Mouse (Mus musculus) regulatory T cell (primary cell): ENCODE results near the gene Oxsr1.
"Not testable (repeated sequence)": the region's sequence is repeated elsewhere in the genome, so short reads cannot be mapped to it uniquely, and the experiment has no call there.

Experiments
- in situ Hi-C: fragments of 300-600 bp; cut with MboI, MseI; formaldehyde crosslinking; loops from one replicate; pipeline ENCODE4 v1.15.1; 2025; ENCODE audit warnings: high pct_unique_total_duplicates

Oxsr1 gene

DNA sequence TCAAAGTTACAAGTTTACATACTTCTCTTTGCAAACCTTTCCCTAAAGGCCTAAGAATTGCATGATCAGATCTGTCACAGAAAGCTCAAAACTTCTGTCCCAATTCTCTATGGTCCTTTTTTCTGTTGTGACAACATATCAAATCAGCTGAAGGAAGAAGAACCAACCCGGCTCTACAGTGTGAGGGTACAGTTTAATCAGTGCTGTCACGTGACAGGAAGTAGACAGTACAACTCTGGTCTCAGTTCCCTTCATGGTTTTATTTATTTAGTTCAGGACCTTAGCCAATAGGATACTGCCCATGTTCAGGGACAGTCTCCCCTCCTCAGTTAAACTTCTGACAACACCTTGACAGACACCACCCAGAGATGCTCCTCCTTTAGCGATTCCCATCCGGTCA lies 102.0 kb downstream of the Oxsr1 start:
- in situ Hi-C loops = no loop called here

DNA sequence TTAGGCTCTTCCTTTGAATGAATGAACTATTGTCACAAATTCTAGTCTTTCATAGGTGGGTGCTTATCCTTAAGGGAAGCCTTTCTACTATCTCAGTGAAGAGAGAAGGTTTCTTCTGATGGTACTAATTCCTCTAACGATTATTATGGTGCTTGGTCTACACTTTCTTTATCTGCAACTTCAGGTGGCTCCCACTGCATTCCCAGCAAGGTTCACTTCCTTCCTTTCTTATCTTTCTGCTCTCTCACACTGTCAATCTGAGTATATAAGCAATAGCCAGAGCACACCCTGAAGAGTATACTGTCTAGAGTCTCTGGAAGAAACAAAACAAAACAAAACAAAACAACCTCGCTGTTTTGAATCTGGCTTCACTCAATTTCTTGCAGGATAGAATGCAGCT lies 102.6 kb downstream of the Oxsr1 start:
- in situ Hi-C loops = no loop called here

DNA sequence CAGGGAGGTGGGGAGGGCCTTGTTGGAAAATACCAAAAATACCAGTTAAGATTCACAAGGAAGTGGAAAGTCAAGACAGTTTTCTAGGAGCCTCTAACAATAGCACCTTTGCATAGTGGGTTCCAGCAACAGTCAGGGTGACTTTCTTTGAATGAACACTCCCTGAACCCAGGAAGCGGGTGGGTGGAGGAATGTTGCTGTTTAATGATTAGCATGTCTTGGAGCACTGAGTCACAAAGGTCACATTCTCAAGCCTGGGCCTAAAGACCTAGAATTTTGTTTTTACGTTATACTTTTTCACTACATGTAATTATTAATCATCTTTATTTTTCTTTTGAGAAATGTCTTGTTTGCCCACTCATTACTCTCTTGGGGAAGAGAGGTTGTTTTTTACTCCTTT lies 106.9 kb downstream of the Oxsr1 start:
- in situ Hi-C loops = not testable (repeated sequence)

DNA sequence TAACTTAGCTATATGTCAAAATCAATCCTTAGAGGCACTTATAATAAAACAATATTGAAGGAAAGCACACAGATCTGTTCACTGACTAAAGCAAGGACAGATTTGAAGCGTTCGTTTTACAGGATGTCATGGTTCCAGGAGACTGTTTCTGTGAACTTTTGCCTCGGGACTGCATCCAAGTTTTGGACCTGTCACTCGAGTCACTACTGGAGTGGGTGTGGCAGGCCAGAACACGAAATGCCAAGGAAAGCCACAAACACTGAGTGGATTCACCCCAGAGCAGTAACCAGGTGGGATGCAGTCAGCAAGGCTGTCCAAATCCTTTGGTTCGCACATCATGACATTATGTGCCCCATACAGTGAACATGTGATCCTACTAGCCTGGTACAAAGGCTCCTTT lies 107.6 kb downstream of the Oxsr1 start:
- in situ Hi-C loops = no loop called here

DNA sequence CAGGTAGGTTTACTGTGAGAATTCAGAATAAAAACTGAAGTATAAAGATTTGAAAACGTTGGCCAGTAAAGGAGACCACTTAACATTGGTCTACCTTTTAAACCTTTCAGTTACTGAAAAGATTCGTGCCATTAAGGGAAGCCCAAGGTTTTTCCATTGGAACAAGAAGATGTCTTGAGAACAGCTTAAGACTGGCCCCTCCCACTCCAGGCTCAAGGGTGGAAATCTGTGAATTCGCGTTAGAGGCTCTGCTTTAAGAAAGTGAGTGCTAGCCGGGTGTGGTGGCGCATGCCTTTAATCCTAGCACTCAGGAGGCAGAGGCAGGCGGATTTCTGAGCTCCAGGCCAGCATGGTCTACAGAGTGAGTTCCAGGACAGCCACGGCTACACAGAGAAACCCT lies 109.2 kb downstream of the Oxsr1 start:
- in situ Hi-C loops = no loop called here

DNA sequence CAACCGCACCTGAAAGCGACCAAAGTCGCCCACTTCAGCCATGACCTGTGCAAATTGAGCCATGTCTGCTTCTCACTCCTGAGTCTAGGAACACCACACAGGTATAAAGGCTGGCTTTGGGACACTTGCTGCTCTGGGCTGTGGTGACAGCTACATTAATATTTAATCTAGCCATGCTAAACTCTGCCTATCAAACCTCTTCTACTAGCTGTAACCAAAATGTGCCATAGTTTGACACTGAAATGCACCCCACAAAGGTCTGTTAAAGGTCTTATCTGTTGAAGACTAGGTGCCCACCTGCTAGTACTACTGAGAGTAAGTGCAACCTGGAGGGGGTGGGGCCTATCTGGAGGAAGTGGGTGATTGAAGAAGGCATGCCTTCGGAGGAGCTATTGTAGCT lies 113.2 kb downstream of the Oxsr1 start, which contains the start of gene Slc22a13:
Slc22a13 (minus strand) TSS at position 101 of the 400 bp plus-strand sequence.
- in situ Hi-C loops = no loop called here

DNA sequence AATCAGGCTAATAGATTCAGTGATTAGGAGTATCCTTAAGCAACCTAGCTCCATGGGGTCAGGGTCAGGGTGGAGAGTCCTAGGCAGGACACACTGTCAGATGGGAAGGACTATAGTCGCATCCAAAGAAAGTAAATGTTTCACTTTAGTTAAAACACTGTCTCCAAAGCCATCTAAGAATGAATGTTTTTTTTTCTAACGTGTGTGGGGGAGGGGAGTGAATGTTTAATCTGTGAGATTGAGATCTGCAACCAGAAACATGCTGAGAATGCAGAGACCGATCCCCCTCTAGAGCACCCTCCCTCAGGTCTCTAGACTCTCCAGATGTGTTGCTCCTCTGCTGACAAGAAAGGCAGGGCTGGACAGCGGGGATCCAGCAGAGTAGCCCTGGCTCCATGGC lies 115.1 kb downstream of the Oxsr1 start:
- in situ Hi-C loops = no loop called here

DNA sequence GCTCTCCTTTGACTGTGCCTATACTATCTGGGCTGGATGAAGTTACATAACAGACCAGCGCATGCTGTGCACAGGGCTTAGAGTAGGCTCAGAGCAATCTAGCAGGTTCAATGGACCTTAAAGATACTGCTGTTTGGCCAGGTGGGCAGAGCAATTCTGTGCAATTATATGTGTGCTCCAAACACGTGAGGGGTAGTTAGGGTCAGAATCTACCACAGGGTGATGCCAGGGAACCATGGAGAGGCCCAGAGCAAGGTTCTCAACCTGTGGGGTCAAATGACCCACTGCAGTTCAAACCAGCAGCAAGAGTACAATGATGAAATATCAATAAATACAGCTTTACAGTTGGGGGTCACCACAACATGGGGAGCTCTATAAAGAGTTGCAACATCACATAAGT lies 115.6 kb downstream of the Oxsr1 start:
- in situ Hi-C loops = no loop called here

DNA sequence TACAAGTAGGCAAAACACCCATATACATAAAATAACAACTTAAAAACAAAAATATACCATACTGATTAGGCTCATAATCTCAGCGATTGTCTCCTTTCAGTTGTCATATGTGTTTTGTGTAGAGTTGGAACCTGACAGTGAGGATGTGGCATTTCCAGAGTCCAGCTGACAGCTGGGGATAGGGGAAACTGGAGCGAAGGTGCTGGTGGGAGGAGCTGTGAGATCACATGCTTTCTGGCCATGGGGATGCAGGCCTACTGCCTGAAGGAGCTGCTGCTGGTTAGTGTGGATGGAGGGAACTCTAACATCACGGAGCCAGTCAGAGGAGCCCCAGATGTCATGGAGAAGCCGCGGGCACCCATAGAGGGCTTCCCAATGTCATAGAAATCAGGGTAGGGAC lies 116.5 kb downstream of the Oxsr1 start:
- in situ Hi-C loops = no loop called here

DNA sequence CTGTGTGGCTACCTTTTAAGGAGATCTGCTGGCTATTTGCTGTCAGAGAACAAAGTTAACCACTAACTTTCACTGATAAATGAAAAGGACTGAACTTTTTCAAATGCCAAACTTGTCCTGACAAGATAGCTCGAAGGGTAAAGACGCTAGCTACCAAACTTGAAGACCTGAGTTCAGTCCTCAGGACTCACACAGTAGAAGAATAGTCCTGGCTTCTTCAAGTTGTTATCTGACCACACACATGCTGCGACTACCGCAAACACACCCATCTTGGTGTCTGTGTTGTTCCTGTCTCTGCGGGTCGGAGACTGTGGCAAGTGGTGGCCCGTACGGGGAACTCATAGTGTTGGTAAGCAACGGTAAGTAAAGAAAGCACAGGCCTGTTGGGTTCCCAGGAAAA lies 118.6 kb downstream of the Oxsr1 start:
- in situ Hi-C loops = no loop called here

DNA sequence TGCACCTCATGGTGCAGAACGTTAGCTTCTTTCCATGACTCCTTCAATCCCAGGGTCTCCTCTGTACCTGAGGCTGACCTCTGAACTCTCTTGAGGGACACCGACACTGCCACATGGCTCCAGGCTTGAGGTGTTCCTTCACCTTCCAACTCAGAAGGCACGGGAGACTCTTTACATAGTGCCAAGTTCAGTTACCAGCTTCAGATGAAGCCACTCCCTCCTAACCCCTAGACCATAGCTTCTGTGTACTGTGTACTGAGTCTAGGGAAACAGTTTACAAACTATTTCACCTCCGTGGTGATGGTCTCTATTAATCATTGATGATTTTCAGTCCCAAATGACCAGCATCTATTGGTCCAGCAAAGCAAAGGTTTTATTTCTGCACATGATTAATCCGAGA lies 120.6 kb downstream of the Oxsr1 start:
- in situ Hi-C loops = no loop called here

DNA sequence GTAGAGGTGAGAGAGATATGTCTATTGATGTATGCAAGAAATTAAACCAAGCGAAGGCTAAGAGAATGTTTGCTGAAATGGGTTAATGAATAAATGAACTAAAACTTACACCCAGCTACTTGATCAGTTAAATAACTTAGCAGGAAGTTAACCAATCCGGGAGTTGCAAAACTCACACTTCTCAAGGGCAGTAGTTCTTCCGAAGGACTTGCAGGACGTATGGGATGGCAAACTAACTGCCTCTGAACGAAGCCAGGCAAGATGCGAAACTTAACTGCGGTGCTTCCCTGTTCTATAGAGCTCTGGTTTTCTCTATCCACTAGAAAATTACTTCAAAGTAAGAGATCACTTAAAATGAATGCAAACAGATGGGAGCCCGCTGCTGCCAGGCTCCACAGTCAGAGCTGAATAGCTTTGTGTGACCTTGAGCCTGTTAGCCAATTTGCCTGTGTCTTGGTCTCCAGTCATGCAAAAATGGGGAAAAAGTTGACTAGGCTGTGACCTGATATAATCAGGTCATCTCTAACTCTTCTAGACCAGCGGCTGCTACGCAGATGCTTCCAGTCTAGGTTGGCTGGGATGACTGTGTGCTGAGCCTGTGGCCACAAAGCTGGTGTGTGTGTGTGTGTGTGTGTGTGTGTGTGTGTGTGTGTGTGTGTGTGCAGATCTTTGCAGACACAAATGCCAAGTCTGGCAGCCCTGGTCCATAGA lies 122.9 kb downstream of the Oxsr1 start:
- in situ Hi-C loops = loop anchor here (10.0 kb wide), 1 partner anchor 655 kb away; no protein-coding TSS in a partner anchor

DNA sequence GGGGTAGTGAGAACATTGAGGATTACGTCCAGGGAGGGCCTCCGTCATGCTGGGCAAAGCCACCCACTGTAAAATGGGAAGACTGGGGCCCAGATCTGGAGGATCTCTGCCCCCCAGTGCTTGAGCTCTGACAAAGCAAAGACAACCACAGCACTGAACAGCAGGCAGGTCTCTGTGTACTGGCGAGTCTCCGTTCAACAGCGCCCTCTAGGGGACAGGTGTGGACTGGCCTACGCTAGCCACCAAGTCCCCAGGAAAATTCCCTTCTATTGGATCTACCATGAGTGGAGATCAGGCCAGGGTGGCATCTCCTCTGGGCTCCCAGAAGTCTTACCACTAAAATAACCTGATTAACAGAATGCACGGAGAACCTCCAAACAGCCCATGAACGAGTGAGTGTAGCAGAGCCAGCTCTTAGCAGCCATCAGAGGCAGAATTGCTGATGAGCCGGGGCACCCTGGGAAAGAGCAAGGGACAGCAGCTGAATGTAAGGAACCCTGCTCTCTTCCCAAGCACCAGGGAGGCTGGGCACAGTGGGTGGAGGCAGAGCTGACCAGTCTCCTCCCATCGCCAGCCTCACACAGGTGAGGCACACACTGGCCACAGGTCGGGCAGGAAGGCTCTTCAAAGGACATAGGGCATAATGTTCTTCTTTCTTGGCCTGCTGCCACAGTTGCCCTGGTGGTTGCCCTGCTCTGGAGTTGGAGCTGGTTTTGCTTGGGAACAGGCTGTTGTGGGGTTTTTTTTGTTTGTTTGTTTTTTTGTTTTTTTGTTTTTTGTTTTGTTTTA lies 129.8 kb downstream of the Oxsr1 start:
- in situ Hi-C loops = loop anchor here (10.0 kb wide), 1 partner anchor 662 kb away; no protein-coding TSS in a partner anchor
